Mouse (Mus musculus) lung, postnatal 0 days (tissue): ENCODE measurements at regions not wholly inside any gene's neighbourhood (a gene's known extent, or its start where the extent isn't known, plus 50 kb on each side); places are given as distances from the start of the nearest gene placed in this dataset.

ENCODE experiments used
- CTCF ChIP-seq: IDR thresholded peaks from 2 replicates; pipeline ENCODE4 v1.5.1; 2016; ENCODE audit warnings: antibody characterized with exemption, mild to moderate bottlenecking
- EP300 ChIP-seq: IDR thresholded peaks from 2 replicates; pipeline ENCODE4 v1.6.1; 2016; ENCODE audit warnings: antibody characterized with exemption, mild to moderate bottlenecking, control low read depth

- no peak for TF ChIP-seq EP300
- TF ChIP-seq CTCF, result no peak
Observed at GRCm38 (mm10) chr1:42025781-42026180, 669.8 kb upstream of the Pou3f3 start.
